Mouse (Mus musculus): ENCODE measurements around the gene Nsun2. TPM values are rescaled to one million over a fixed set of nuclear protein-coding genes. Genes with fewer than 3 reads are reported as not detected.
"Not testable (repeated sequence)": the region's sequence is repeated elsewhere in the genome, so short reads cannot be mapped to it uniquely, and the experiment has no call there.

The Nsun2 gene
- polyA plus RNA-seq, 1 experiment, result 1.6 TPM

DNA sequence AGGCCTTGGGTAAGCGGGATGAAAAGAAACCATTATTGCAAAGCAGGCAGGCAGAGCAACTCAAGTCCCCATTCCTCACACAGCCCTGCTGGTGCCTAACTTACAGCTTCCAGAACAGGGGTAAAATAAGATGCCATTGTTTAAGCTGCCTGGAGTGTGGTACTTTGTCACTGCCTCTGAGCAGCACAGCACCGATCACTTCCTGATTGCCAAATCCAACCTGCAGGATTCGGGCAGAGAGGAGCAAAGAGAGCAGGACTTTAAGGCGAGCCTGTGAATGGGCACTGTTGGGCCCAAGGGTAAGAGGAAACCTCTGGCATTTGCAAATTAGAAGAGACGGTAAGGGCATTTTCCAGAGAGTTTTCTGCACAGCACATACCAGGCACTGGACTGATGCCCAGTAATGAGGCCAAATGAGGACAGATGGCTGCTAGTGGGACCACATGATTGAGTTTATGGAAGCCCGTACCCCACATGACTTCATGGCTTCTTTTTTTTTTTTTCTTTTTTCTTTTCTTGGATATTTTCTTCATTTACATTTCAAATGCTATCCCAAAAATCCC is 24.6 kb downstream of the Nsun2 start:
- no peak for TF ChIP-seq TAL1 (IDR thresholded peaks at IDR 0.05; ENCODE audit: low read length)
- no peak for TF ChIP-seq GATA1 (IDR thresholded peaks at IDR 0.05; ENCODE audit: low read length)
- no peaks in the 10 kb centered on the region for H3K27me3 ChIP-seq (ENCODE audit: control insufficient read depth)
- H3K9me3 ChIP-seq (ENCODE audit: control insufficient read depth, low read length), result no peaks in the 10 kb centered on the region
- peaks cover 6% of the 10 kb centered on the region for H3K4me1 ChIP-seq (ENCODE audit: control insufficient read depth)
- no peak overlapping the region for H3K4me3 ChIP-seq (replicated peaks)
- H3K36me3 ChIP-seq (ENCODE audit: control insufficient read depth), result no peaks in the 10 kb centered on the region

DNA sequence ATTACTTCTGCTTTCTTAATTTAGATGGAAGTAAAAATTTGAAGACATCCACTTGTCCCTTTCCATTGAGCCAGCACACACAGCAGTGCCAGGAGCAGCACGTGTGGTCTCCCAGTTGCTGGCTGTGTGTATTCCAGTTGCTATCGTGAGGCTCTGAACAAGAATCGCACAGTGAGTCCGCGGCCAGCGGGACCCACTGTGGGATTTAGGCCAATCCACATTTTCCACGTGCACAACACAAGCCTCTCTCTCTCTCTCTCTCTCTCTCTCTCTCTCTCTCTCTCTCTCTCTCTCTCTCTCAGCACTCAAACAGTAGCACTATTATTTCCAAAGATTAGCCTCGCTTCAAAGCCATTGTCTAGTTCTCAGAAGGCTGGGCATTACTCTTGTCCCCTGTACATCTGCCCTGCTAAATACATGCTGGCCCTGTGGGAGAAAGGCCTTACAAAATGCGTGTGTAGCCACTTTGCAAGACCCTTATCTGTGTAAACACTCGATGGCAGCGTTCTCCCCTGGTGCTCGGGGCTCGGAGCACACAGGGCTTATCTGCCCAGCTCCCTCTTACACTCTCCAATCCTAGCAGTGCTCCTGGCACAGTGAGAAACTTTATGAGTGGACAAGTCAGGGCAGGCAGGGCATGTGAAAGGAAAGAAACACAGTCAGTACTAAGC is 25.9 kb downstream of the Nsun2 start:
- Histone ChIP-seq H3K36me3 (ENCODE audit: control insufficient read depth) (no peaks in the 10 kb centered on the region), H3K4me1 (ENCODE audit: control insufficient read depth) (peaks cover 6% of the 10 kb centered on the region), H3K9me3 (ENCODE audit: control insufficient read depth, low read length) (no peaks in the 10 kb centered on the region), H3K4me3 (replicated peaks) (no peak overlapping the region), H3K27me3 (ENCODE audit: control insufficient read depth) (no peaks in the 10 kb centered on the region)
- TF ChIP-seq GATA1 (IDR thresholded peaks at IDR 0.05; ENCODE audit: low read length), result no peak
- TF ChIP-seq TAL1 (IDR thresholded peaks at IDR 0.05; ENCODE audit: low read length), result no peak

DNA sequence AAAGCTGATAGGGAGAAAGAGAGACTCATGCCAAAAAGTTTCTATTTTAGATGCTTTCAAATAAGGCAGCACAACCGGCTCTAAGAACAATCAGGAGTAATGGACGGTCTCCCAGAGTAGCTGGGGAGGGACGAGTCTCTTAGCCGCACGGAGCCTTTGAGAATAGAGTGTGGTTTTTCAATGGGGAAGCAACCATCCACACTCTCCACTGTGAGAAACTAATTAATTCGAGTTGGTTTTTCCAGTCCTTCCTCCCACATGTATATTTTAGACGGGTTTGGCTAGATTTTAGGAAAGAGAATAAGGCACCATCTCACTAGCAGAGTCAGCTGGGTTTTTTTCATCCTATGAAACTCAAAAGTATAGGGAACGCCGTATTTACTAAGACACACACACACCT is 28.5 kb downstream of the Nsun2 start:
- no peaks in the 10 kb centered on the region for H3K36me3 ChIP-seq (ENCODE audit: control insufficient read depth)
- no peak overlapping the region for H3K4me3 ChIP-seq (replicated peaks)
- H3K9me3 ChIP-seq (ENCODE audit: control insufficient read depth, low read length), result no peaks in the 10 kb centered on the region
- H3K27me3 ChIP-seq (ENCODE audit: control insufficient read depth), result no peaks in the 10 kb centered on the region
- TF ChIP-seq GATA1 (IDR thresholded peaks at IDR 0.05; ENCODE audit: low read length) (no peak), TAL1 (IDR thresholded peaks at IDR 0.05; ENCODE audit: low read length) (no peak)
- H3K4me1 ChIP-seq (ENCODE audit: control insufficient read depth), result peaks cover 3% of the 10 kb centered on the region; the same call in 1 of the 2 replicates

DNA sequence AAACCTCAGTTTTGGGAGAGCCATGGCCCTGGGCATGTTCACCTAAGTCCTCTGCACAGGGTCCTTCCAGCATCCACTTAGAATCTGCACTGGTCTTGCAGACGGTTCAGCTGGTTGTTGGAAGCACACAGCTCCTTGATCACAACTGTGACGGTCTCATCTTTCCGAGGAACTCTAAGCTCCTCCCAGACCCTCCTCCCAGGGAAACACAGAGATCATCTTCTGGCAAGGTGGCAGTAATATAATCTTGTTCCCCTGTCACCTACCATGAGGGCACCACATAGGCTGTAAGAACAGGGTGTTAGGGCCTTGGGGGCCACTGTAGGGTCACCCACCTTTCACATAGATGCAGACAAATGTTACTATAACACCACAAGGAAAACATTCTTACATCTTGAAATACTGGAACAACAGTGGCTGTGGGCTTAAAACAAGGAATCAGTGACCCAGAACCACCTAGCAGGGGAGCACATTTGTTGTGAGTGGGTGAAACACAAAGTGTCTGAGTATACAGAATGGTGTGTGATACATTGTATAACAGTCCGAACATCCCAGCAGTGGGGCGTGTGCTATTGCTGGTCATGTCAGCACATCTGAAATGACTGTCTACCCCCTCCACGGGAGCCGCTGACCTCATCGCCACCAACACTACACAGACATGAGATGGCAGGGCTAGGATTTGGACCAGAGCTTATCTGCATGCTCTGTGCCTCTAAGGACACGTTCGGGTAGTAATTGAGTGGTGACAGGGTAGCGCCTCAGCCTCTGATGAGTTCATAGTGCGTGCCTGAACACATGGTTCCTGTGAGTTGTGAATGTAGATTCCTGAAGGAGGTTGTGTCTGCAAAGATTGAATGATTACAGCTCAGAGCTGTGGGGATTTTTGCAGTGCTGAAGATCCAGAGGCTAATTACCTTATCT is 29.4 kb downstream of the Nsun2 start:
- Histone ChIP-seq H3K36me3 (ENCODE audit: control insufficient read depth) (no peaks in the 10 kb centered on the region), H3K4me3 (replicated peaks) (no peak overlapping the region), H3K27me3 (ENCODE audit: control insufficient read depth) (no peaks in the 10 kb centered on the region), H3K9me3 (ENCODE audit: control insufficient read depth, low read length) (no peaks in the 10 kb centered on the region), H3K4me1 (ENCODE audit: control insufficient read depth) (peaks cover 3% of the 10 kb centered on the region; the same call in 1 of the 2 replicates)
- TF ChIP-seq GATA1 (IDR thresholded peaks at IDR 0.05; ENCODE audit: low read length) (no peak), TAL1 (IDR thresholded peaks at IDR 0.05; ENCODE audit: low read length) (no peak)

DNA sequence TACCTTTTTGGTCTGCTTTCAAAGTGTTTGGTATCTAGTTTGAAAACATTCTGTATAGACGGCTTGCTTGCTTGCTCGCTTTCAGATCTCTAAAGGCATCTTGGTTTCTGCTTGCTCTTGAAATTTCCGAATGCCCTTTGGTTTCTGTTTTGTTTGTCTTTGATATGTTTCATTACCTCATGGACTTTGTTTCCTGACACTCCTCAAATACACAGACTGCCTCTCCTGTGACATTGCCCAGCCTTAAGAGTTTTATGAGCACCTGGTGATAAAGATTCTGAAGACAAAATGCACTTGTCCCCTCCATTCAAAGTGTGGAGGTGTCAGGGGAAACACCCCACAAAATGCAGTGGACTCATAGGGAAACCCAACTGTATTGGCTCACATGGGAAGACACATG is 30.4 kb downstream of the Nsun2 start:
- Histone ChIP-seq H3K36me3 (ENCODE audit: control insufficient read depth) (no peaks in the 10 kb centered on the region), H3K9me3 (ENCODE audit: control insufficient read depth, low read length) (no peaks in the 10 kb centered on the region), H3K4me3 (replicated peaks) (no peak overlapping the region), H3K4me1 (ENCODE audit: control insufficient read depth) (peaks cover 3% of the 10 kb centered on the region; the same call in 1 of the 2 replicates), H3K27me3 (ENCODE audit: control insufficient read depth) (no peaks in the 10 kb centered on the region)
- TF ChIP-seq TAL1 (IDR thresholded peaks at IDR 0.05; ENCODE audit: low read length) (no peak), GATA1 (IDR thresholded peaks at IDR 0.05; ENCODE audit: low read length) (no peak)

DNA sequence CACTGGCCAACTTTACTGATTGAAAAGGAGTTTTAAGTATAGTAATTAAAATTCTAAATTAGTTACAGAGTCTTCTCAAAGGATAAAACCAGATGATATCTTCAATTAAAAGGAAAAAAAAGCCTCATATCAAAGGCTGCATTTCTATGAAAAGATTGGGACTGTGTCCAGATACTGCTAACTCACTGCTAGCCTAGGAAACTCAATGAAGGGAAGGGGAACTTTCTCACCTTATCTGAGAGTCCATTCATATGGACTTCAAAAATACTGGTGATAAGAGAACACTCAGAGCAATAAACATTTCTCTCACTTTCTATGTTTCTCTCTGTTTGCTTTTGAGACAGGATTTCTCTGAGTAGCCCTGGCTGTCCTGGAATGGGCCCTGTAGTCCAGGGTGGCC is 31.0 kb downstream of the Nsun2 start:
- H3K27me3 ChIP-seq (ENCODE audit: control insufficient read depth), result no peaks in the 10 kb centered on the region
- no peak for TF ChIP-seq GATA1 (IDR thresholded peaks at IDR 0.05; ENCODE audit: low read length)
- TF ChIP-seq TAL1 (IDR thresholded peaks at IDR 0.05; ENCODE audit: low read length), result no peak
- peaks cover 2% of the 10 kb centered on the region; the same call in 1 of the 2 replicates for H3K4me1 ChIP-seq (ENCODE audit: control insufficient read depth)
- no peaks in the 10 kb centered on the region for H3K9me3 ChIP-seq (ENCODE audit: control insufficient read depth, low read length)
- H3K4me3 ChIP-seq (replicated peaks), result no peak overlapping the region
- no peaks in the 10 kb centered on the region for H3K36me3 ChIP-seq (ENCODE audit: control insufficient read depth)

DNA sequence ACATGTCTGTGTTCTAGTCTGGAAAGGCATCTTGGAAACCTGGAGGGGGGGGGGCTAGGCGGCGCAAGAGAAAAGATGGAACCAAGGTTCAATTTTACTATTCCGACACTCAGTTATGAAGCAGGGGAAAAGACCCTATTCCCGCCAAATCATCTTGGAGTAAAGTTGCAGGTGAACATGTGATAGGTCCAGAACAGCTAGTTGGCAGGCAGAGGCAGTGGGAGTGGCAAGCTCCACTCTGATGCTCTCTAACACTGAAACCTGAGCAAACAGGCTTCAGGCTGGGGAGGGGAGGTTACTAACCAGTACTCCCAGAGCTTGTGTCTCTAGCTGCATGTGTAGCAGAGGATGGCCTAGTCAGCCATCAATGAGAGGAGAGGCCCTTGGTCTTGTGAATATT is 31.9 kb downstream of the Nsun2 start:
- not testable (repeated sequence) for H3K36me3 ChIP-seq (ENCODE audit: control insufficient read depth); H3K27me3 ChIP-seq (ENCODE audit: control insufficient read depth); H3K9me3 ChIP-seq (ENCODE audit: control insufficient read depth, low read length); H3K4me3 ChIP-seq (replicated peaks); H3K4me1 ChIP-seq (ENCODE audit: control insufficient read depth)

DNA sequence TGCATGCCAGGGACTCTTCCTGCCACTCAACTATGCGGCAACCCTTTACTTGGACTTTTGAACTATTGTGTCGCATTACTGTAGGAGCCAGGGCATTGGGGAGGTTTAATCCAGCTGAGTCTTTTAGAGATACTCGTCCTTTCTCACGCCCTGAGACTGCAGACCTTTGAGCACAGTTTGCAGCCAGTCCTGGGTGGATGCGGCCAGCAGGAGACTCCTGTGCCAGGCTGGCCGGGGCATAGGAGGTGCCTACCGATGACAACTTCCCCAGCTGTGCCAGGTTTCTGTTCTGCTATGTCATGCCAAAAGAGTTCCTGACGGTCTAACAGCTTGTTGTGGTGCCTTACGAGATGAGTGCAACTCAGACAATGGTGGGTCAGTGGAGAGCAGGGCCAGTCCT is 35.7 kb downstream of the Nsun2 start:
- Histone ChIP-seq H3K36me3 (ENCODE audit: control insufficient read depth) (no peaks in the 10 kb centered on the region), H3K9me3 (ENCODE audit: control insufficient read depth, low read length) (no peaks in the 10 kb centered on the region), H3K27me3 (ENCODE audit: control insufficient read depth) (no peaks in the 10 kb centered on the region)

DNA sequence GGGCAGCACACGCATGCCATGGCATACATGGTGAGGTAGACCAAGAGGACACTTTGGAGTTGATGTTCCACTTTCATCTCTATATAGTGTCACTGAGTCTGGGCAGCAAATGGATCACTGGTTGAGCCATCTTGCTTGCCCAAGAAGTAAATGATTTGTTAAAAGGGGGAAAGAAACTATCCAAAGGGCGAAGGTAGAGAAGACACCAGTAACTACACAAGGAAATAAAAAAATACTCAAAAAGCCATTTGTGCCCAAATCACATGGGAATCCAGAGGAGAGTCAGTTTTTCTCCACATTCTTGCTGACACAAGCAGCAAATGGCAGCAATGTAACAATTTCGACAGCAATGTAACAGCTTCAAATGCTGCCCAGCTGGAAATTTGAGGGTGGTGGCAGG is 39.0 kb downstream of the Nsun2 start:
- H3K9me3 ChIP-seq (ENCODE audit: control insufficient read depth, low read length), result no peaks in the 10 kb centered on the region
- H3K4me3 ChIP-seq (replicated peaks), result no peak overlapping the region
- no peak for TF ChIP-seq GATA1 (IDR thresholded peaks at IDR 0.05; ENCODE audit: low read length)
- TF ChIP-seq TAL1 (IDR thresholded peaks at IDR 0.05; ENCODE audit: low read length), result no peak
- H3K4me1 ChIP-seq (ENCODE audit: control insufficient read depth), result no peaks in the 10 kb centered on the region
- H3K27me3 ChIP-seq (ENCODE audit: control insufficient read depth), result no peaks in the 10 kb centered on the region
- no peaks in the 10 kb centered on the region for H3K36me3 ChIP-seq (ENCODE audit: control insufficient read depth)

More for the DNA sequence above, 35.7 kb downstream of the Nsun2 start:
- TF ChIP-seq GATA1 (IDR thresholded peaks at IDR 0.05; ENCODE audit: low read length), result no peak
- no peak for TF ChIP-seq TAL1 (IDR thresholded peaks at IDR 0.05; ENCODE audit: low read length)
- H3K4me3 ChIP-seq (replicated peaks), result no peak overlapping the region
- H3K4me1 ChIP-seq (ENCODE audit: control insufficient read depth), result no peaks in the 10 kb centered on the region
